In the genomic region with DNA sequence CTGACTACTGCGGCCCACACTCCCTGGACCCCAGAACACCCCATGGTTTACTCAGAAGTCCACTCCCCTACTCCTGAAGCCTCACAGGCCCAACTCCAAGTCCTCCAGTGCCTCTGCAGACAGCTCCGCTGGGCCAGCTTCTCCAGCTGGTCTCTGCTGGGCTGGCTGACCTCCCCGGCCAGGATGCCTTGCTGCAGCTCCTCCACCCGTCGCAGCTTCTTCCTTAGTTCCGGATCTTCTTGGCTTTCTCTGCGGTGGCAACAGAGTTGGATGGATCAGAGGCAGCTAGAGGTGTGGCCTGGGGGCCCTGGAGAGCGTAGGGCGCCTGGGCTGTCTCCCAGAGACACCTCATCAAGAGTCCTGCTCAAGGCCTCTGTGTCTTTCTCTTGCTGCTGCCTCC, we compare ENCODE assay signal across 12 mouse cellular contexts. TPM values are rescaled to one million over a fixed set of nuclear protein-coding genes. Genes with fewer than 3 reads are reported as not detected.
DNase-seq lines count a peak whose midpoint lies in the region; ATAC-seq and TF ChIP-seq lines count a peak whose summit lies in the region.
"Had no signal": no experiment of that assay in that cellular context is flagged by ENCODE, and none has a peak within 500 bp of the region (broad histone marks: within the 10 kb centered on the region; RNA-seq: fewer than 3 reads in every experiment).

No protein-coding gene starts in this region.

- intact Hi-C loops in heart, postnatal 25 days (cut with DNase I), result no loop called here
- intact Hi-C loops in heart, postnatal 14 days (cut with DNase I), result no loop called here

- H3K27ac ChIP-seq in heart, embryonic 15.5 days, result no peak overlapping the region
- H3K27ac ChIP-seq in liver, embryonic 14.5 days, result no peak overlapping the region
- H3K27ac ChIP-seq in liver, embryonic 12.5 days, result no peak overlapping the region
- H3K27ac ChIP-seq: macrophage; neural tube, embryonic 15.5 days had no signal

- peak; percentile 21 for ATAC-seq in cerebellum, adult (ENCODE audit: insufficient number of reproducible peaks, low FRiP score, low TSS enrichment)
- ATAC-seq in heart, embryonic 15.5 days (replicated peaks; ENCODE audit: insufficient number of reproducible peaks, insufficient read depth, low FRiP score, low read depth), result 0 out of 2 replicates have a peak, but pooled peaks have one; percentile 22
- 0 out of 2 replicates have a peak, but pooled peaks have one; percentile 9 for ATAC-seq in liver, embryonic 14.5 days (ENCODE audit: insufficient read depth)
- ATAC-seq in liver, embryonic 12.5 days, result no peak

- H3K27me3 ChIP-seq in heart, embryonic 15.5 days, result no peaks in the 10 kb centered on the region
- H3K27me3 ChIP-seq in liver, embryonic 14.5 days (ENCODE audit: control insufficient read depth, insufficient read depth, low read length), result no peaks in the 10 kb centered on the region
- H3K27me3 ChIP-seq in liver, embryonic 12.5 days (replicated peaks), result no peaks in the 10 kb centered on the region
- H3K27me3 ChIP-seq: neural tube, embryonic 15.5 days had no signal

- no peaks in the 10 kb centered on the region for H3K36me3 ChIP-seq in heart, embryonic 15.5 days
- H3K36me3 ChIP-seq in liver, embryonic 14.5 days (replicated peaks; ENCODE audit: control insufficient read depth, insufficient read depth, low read depth), result peaks cover 23% of the 10 kb centered on the region
- peaks cover 56% of the 10 kb centered on the region for H3K36me3 ChIP-seq in liver, embryonic 12.5 days
- H3K36me3 ChIP-seq: neural tube, embryonic 15.5 days had no signal

- WGBS in heart, embryonic 15.5 days, result 77% methylated on average over 9 of the region's 9 CpGs
- 81% methylated on average over 9 of the region's 9 CpGs for WGBS in liver, embryonic 14.5 days (ENCODE audit: insufficient replicate concordance)
- 82% methylated on average over 9 of the region's 9 CpGs for WGBS in liver, embryonic 12.5 days (ENCODE audit: insufficient replicate concordance)

- no peak overlapping the region for H3K4me3 ChIP-seq in heart, embryonic 15.5 days
- no peak overlapping the region for H3K4me3 ChIP-seq in liver, embryonic 14.5 days (ENCODE audit: insufficient read depth in 1 of 2, low read depth in 2 of 2, low read length in 2 of 2)
- no peak overlapping the region for H3K4me3 ChIP-seq in liver, embryonic 12.5 days
- H3K4me3 ChIP-seq: neural tube, embryonic 15.5 days had no signal

- no peak overlapping the region for H3K9ac ChIP-seq in heart, embryonic 15.5 days
- H3K9ac ChIP-seq in liver, embryonic 14.5 days (replicated peaks), result no peak overlapping the region
- no peak overlapping the region for H3K9ac ChIP-seq in liver, embryonic 12.5 days
- H3K9ac ChIP-seq: neural tube, embryonic 15.5 days had no signal

- DNase-seq in cerebellum, adult 9-10 months, result no peak
- no peak for DNase-seq in heart, postnatal 25 days (ENCODE audit: low spot score)
- no peak for DNase-seq in liver, embryonic 14.5 days (ENCODE audit: low read depth in 3 of 3, low spot score in 3 of 3)
- DNase-seq in heart, postnatal 14 days, result peak; percentile 36 to 37
- no peak for DNase-seq in frontal cortex, postnatal 10 days (ENCODE audit: low spot score in 2 of 2)
- DNase-seq: kidney, adult 11 months; right cerebral cortex, postnatal 14 days had no signal

- H3K4me1 ChIP-seq in heart, embryonic 15.5 days (replicated peaks), result peaks cover 7% of the 10 kb centered on the region; the same call in 1 of the 2 replicates
- no peaks in the 10 kb centered on the region for H3K4me1 ChIP-seq in liver, embryonic 14.5 days (replicated peaks; ENCODE audit: control insufficient read depth in 2 of 2, insufficient read depth in 2 of 2, low read length in 1 of 2)
- H3K4me1 ChIP-seq in liver, embryonic 12.5 days, result peaks cover 13% of the 10 kb centered on the region; the same call in 1 of the 2 replicates

- no peaks in the 10 kb centered on the region for H3K9me3 ChIP-seq in heart, embryonic 15.5 days (replicated peaks)
- no peaks in the 10 kb centered on the region for H3K9me3 ChIP-seq in liver, embryonic 14.5 days (ENCODE audit: control insufficient read depth, low read length)
- no peaks in the 10 kb centered on the region for H3K9me3 ChIP-seq in liver, embryonic 12.5 days (replicated peaks)
- H3K9me3 ChIP-seq: neural tube, embryonic 15.5 days had no signal

- TF ChIP-seq EP300 in liver, embryonic 14.5 days (IDR thresholded peaks at IDR 0.05; ENCODE audit: low read depth), result no peak

- TF ChIP-seq CTCF in liver, embryonic 14.5 days (IDR thresholded peaks at IDR 0.05; ENCODE audit: low read depth), result no peak

- H3K4me2 ChIP-seq in heart, embryonic 15.5 days, result no peak overlapping the region
- no peak overlapping the region for H3K4me2 ChIP-seq in liver, embryonic 14.5 days (ENCODE audit: low read depth)
- H3K4me2 ChIP-seq in liver, embryonic 12.5 days, result no peak overlapping the region
- H3K4me2 ChIP-seq: neural tube, embryonic 15.5 days had no signal

RNA-seq across cellular contexts. Expression of gene Tmem56, which starts 32.9 kb away (rescaled TPM):
- 0.49 and 0.67 TPM in 2 replicates for polyA plus RNA-seq in heart, embryonic 15.5 days (2015; fragmentation: Nextera tagmentation; extraction: Ambion mirVana)
- total RNA-seq in heart, postnatal 25 days (2021), result 1 to 10 TPM in 1 of 2 experiments, under 1 TPM in 1; 0.57 to 1.4 TPM
- 11.8 and 13.5 TPM in 2 replicates for polyA plus RNA-seq in liver, embryonic 14.5 days (2012; rRNA removed)
- polyA plus RNA-seq in liver, embryonic 14.5 days (2014; fragmentation: Nextera tagmentation; extraction: Ambion mirVana), result 25.3 and 25.9 TPM in 2 replicates
- polyA plus RNA-seq in liver, embryonic 12.5 days (2016; fragmentation: Nextera tagmentation; extraction: Ambion mirVana), result 29.8 and 32.2 TPM in 2 replicates
- total RNA-seq in heart, postnatal 14 days (2021), result 1 to 10 TPM in 1 of 2 experiments, under 1 TPM in 1; 1.00 to 1.4 TPM
- polyA plus RNA-seq: macrophage had no signal

RNA-seq across cellular contexts. Expression of gene Alg14, which starts 41.5 kb away (rescaled TPM):
- 34.1 and 39.6 TPM in 2 replicates for polyA plus RNA-seq in heart, embryonic 15.5 days (2015; fragmentation: Nextera tagmentation; extraction: Ambion mirVana)
- total RNA-seq in heart, postnatal 25 days (2021), result 10 to 100 TPM in 1 of 2 experiments, 1 to 10 TPM in 1; 9.9 to 15.9 TPM
- 6.5 and 10.4 TPM in 2 replicates for polyA plus RNA-seq in liver, embryonic 14.5 days (2012; rRNA removed)
- 16.2 and 18.8 TPM in 2 replicates for polyA plus RNA-seq in liver, embryonic 14.5 days (2014; fragmentation: Nextera tagmentation; extraction: Ambion mirVana)
- polyA plus RNA-seq in liver, embryonic 12.5 days (2016; fragmentation: Nextera tagmentation; extraction: Ambion mirVana), result 18.1 and 20.0 TPM in 2 replicates
- total RNA-seq in heart, postnatal 14 days (2021), result 10 to 100 TPM; 14.4 to 15.1 TPM

Comparison
In these comparisons a context has a peak if more than half of its experiments do, and no peak if none do; other contexts are left out.
1. DNase-seq: peak in heart, postnatal 14 days (2 of 2); none in cerebellum, adult 9-10 months (single experiment), heart, postnatal 25 days (single experiment), liver, embryonic 14.5 days (0 of 3) and frontal cortex, postnatal 10 days (0 of 2).